Mouse (Mus musculus) testis, postnatal 10 days (tissue): Measurements from ENCODE around the gene Ccdc85b.
"Not testable (repeated sequence)": the region's sequence is repeated elsewhere in the genome, so short reads cannot be mapped to it uniquely, and the experiment has no call there.

Experiments used
- DNase-seq: peaks from one replicate; pipeline ENCODE4 v3.0.0; 2021; ENCODE audit warnings: low spot score

Gene Ccdc85b

DNA sequence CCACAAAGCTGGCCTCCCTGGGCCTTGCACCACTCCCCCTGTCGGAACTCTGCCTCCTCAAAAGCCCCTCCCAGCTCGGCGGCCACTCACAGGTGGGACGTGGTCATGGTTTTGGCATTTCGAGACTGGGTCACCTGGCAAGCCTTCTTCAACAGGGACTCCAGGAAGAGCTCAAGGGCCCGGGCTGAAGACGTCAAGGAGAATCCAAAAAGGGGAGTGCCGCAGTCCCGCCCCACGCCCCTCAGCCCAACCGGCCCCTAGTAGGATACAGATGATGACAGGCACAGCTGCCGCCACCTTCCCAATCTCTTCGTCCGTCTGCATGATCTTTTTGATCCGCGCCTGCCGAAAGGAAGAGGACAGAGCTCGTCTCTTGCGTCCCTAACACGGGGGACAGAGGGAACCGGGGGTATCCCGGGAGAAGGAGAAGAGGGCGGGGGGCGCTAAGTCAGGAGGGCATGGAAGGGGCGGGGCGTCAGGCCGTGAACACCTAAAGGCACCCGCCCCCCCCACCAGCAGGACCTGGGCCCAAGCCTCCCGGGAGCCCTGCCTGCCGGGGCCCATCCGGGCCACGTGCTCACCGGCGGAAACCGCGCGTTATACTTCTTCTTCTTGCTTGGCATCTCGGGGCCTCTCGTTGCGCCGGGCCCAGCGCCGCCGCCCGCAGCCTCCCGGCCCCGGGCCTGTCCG is 33.5 kb downstream of the Ccdc85b start:
- DNase-seq, result peak; percentile 92

DNA sequence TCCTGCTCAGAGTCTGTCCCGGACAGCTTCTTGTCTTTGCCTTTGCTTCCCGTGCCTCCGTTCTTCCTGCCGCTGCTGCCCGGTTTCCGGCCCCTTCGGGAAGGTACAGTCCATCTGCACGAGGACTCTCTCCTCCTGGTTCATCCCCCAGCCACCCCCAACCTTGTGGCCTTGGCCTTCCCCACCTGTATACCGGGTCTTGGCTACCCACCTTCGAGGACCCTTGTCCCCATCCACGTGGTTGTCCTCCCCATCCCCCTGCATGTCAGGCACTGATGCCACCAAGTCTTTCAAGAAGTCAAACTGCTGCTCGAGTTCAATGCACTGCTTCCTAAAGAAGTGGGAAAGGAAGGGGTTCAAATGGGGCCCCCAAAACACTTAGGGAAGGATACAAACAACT is 34.1 kb downstream of the Ccdc85b start:
- peak; percentile 46 for DNase-seq

GRCm38 (mm10) chr19:5422895-5423443 is 34.7 kb downstream of the Ccdc85b start:
- no peak for DNase-seq

GRCm38 (mm10) chr19:5422267-5422666 is 35.4 kb downstream of the Ccdc85b start:
- DNase-seq, result no peak

DNA sequence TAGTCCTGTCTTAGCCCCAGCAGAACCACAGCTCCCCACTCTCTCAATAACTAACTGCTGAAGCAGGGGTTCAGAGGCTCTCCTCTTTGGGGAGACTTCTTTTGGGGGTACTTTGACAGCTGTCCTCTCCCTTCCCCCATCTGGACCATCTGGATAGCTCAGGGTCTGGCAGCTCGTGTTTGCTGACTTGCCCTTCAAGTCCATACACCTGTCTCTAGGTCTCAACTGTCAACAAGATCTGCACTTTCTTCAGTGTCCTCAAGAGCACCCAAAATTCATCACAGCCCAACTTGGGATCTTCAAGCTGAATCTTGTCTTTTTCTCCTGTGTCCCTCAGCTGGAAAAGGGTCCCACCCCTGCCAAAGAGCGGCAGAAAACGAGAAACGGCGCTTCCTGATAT is 35.9 kb downstream of the Ccdc85b start:
- DNase-seq, result no peak

GRCm38 (mm10) chr19:5420579-5420978 is 37.1 kb downstream of the Ccdc85b start:
- no peak for DNase-seq

DNA sequence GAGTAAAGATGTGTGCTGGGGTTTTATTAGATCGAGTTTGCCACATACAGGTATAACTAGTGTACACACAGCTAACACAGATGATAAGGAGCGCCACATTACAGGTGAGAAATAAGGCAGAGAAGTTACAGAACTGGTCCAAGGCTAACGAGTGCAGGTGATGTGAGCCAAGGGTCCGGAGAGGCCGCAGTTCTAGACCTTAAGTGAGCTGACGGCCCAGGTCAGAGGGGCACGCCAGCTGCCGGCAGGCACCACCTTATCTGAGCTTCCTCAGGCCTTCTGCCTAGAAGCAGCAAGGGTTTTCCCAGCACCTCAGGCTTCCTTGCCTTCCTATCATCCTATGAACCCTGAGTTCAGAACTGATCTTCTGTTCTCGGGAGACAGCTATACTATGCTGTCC is 38.1 kb downstream of the Ccdc85b start:
- no peak for DNase-seq

GRCm38 (mm10) chr19:5418750-5419466 is 38.8 kb downstream of the Ccdc85b start:
- no peak for DNase-seq

DNA sequence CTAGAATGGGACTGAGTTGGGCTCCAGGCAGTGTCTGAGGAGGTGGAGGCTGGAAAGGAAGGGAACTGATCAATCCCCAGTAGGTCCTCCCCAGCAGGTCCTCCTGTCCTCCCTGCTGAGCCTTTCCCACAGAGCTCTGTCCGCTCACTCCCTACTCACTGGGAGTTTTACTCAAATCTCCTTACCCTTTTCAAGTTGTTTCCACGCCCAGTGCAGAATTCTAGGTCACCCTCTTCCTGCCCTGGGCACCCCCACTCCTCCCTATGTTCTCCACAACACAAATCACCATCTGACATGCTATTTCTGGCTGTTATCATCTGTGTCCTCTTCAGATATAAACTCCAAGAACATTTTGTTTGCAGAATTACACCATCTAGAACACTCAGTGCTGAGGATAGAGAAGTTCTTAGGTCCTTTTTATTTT is 43.1 kb downstream of the Ccdc85b start:
- DNase-seq, result no peak

DNA sequence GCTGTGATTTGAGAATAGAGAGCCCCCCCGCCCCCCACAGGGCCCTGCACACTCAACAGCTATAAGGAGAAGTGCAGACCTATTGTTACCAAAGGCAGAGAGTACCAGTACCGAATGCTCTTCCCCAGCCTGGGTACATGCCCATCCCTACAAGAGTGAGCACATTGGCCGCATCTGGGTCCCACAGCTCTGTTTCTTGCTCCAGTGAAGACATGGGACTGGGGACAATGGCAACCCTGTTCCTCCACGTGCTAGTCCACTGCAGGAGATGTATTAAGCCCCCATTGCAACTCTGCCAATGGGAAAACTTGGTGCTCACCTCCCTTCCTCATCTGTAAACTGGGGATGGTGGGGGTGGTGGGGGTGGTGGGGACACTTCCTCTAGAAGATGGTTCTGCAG is 43.9 kb downstream of the Ccdc85b start:
- no peak for DNase-seq

DNA sequence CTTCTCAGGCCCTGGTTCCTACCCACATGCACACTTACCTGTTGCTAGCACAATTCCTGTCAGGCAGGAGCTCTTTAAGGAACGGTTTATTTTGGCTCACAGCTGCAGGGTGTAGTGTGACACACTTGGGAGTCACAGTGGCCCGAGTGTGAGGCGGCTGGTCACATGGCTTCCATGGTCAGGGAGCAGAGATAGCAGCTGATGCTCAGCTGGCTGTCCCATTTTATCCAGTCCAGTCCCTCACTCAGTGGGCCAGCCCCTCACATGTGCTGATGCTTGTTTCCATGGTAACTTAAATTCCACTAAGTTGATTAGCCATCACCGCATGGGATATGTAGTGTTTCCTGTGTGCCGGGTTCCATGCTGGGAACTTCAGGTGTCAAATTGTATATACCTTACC is 45.7 kb downstream of the Ccdc85b start:
- DNase-seq, result no peak

GRCm38 (mm10) chr19:5410641-5411040 is 47.1 kb downstream of the Ccdc85b start:
- no peak for DNase-seq

- peak; percentile 63 for DNase-seq
Observed at GRCm38 (mm10) chr19:5409068-5409467, 48.6 kb downstream of the Ccdc85b start.

- no peak for DNase-seq
Observed at GRCm38 (mm10) chr19:5408057-5409001, 49.4 kb downstream of the Ccdc85b start.

- DNase-seq, result peak; percentile 78
Observed at GRCm38 (mm10) chr19:5407133-5407532, 50.6 kb downstream of the Ccdc85b start.

DNA sequence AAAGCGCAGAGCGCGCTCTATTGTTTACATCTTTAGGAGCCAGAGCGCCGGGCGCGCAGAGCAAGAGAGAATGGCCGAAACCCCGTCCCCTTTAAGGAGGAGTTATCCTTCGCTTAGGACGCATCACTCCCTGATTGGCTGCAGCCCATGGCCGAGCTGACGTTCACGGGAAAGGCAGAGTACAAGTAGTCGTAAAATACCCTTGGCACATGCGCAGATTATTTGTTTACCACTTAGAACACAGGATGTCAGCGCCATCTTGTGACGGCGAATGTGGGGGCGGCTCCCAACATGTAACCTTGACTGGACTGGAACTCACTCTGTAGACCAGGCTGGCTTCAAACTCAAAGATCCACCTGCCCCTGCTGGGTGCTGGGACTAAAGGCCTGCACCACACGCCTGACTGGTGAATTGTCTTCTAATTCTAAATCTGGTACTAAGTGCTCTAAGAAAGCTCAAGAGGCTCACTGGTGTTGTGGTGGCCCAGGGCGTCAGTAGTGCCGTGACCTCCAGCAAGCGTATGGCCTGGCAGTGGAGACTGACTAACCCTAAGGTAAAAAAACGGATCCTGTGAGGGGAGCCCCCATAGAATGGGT is 51.1 kb downstream of the Ccdc85b start:
- not testable (repeated sequence) for DNase-seq

DNA sequence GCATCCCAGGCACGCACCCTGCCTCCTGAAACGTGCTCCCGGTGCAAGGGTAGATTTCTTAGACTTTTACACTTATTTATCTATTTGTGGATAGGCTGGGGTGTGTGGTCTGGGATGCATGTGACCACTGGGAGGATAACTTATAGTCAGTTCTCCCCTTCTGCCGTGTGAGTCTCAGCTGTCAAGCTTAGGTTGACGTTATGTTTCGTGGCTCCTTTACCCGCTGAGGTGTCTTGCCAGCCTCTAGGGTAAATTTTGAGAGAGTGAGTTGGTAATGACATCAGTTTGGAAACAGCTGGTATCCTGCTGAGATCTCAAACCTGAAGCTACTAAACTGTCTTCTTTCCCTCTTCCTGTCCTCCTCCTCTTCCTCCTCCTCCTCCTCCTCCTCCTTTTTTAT is 51.8 kb downstream of the Ccdc85b start:
- no peak for DNase-seq
